Mouse (Mus musculus) adrenal gland, adult 8-10 months (tissue): ENCODE measurements around the gene Serpinb6b. TPM values are rescaled to one million over a fixed set of nuclear protein-coding genes. Genes with fewer than 3 reads are reported as not detected.

ENCODE experiments used
- total RNA-seq, 4 experiments: library from RNA; stranded (reverse); gene quantifications; 2 replicates each; pipeline ENCODE4 v1.2.4; 2022

The Serpinb6b gene
- total RNA-seq, 4 experiments from 2014 or later = 22.3 to 44.8 (median 27.7) TPM

Other genes with a start within 250 kb of the Serpinb6b start
- under 1 TPM in 1 of 4 experiments, not detected in 3; 0.05 TPM for gene Mylk4, start 181.3 kb upstream of the Serpinb6b start, total RNA-seq
- gene Wrnip1, start 163.2 kb upstream of the Serpinb6b start, total RNA-seq = 10 to 100 TPM; 33.1 to 50.4 (median 42.2) TPM
- under 1 TPM in 1 of 4 experiments, not detected in 3; 0.75 TPM for gene D930007J09Rik, start 162.4 kb upstream of the Serpinb6b start, total RNA-seq
- 100 to 1,000 TPM in 1 of 4 experiments, 10 to 100 TPM in 1, 1 to 10 TPM in 2; 5.5 to 130 (median 37.7) TPM for gene Serpinb1a, start 114.0 kb upstream of the Serpinb6b start, total RNA-seq
- not detected for gene Serpinb1c, start 67.0 kb upstream of the Serpinb6b start, total RNA-seq
- gene Serpinb9, start 38.0 kb downstream of the Serpinb6b start, total RNA-seq = 10 to 100 TPM; 16.8 to 24.1 (median 22.0) TPM
- gene Serpinb9b, start 62.2 kb downstream of the Serpinb6b start, total RNA-seq = under 1 TPM in 3 of 4 experiments, not detected in 1; 0.15 to 0.41 (median 0.28) TPM
- gene Serpinb1b, start 113.4 kb downstream of the Serpinb6b start, total RNA-seq = under 1 TPM in 2 of 4 experiments, not detected in 2; 0.56 to 0.99 TPM
- not detected for gene Serpinb9c, start 194.5 kb downstream of the Serpinb6b start, total RNA-seq
- not detected for gene Serpinb9d, start 227.8 kb downstream of the Serpinb6b start, total RNA-seq